Mouse (Mus musculus): ENCODE results near the gene Grpr. TPM values are rescaled to one million over a fixed set of nuclear protein-coding genes. Genes with fewer than 3 reads are reported as not detected.

Gene Grpr
- total RNA-seq (2014; rRNA removed): 0.71 and 0.85 TPM in 2 replicates
- polyA plus RNA-seq (2015; fragmentation: Nextera tagmentation; extraction: Ambion mirVana): 0.77 and 1.0 TPM in 2 replicates

DNA sequence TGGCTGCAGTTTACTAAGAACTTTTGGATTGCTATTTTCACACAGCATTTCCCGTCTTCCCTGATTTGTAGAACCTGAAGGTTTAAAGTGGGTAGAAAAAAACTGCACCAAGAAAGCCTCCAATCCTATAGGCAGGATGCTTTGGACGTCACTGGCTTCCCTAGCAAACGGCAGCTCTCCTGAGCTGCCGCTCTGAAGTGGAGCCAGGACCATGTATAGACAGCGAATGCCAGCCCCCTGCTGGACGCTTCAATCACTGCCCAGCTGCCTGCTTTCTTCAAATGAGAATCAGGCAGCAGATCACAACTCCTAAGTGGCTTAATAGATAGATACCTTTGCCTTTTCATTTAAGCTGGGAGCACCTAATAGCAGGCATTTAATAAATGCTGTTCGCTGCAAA lies at the start of gene Grpr:
Gene Grpr, minus strand, starts transcription at position 12 of the 400 bp plus-strand sequence.
- 20% methylated on average over 7 of the region's 7 CpGs for WGBS
- H3K27ac ChIP-seq (ENCODE audit: low read depth, low read length): no peak within 1 kb of the TSS
- H3K4me2 ChIP-seq (ENCODE audit: low read depth, low read length, poor library complexity, severe bottlenecking): no peak within 1 kb of the TSS
- no peak within 1 kb of the TSS for H3K9ac ChIP-seq (replicated peaks; ENCODE audit: low read length, poor library complexity, severe bottlenecking)
- ATAC-seq (ENCODE audit: low FRiP score) (peak; percentile 86), DNase-seq (ENCODE audit: low spot score) (peak; percentile 80)
- no peaks in the 10 kb centered on the region for H3K4me1 ChIP-seq (ENCODE audit: insufficient read depth, low read length)
- no peaks in the 10 kb centered on the region for H3K9me3 ChIP-seq (ENCODE audit: low read length)
- H3K27me3 ChIP-seq (ENCODE audit: insufficient read depth, low read length): no peaks in the 10 kb centered on the region; the same call in 1 of the 2 replicates
- TF ChIP-seq CTCF (IDR thresholded peaks at IDR 0.05): peak; percentile 73
- no peaks in the 10 kb centered on the region for H3K36me3 ChIP-seq (ENCODE audit: insufficient read depth, low read length)
- no peak within 1 kb of the TSS for H3K4me3 ChIP-seq (ENCODE audit: low read depth, low read length)

DNA sequence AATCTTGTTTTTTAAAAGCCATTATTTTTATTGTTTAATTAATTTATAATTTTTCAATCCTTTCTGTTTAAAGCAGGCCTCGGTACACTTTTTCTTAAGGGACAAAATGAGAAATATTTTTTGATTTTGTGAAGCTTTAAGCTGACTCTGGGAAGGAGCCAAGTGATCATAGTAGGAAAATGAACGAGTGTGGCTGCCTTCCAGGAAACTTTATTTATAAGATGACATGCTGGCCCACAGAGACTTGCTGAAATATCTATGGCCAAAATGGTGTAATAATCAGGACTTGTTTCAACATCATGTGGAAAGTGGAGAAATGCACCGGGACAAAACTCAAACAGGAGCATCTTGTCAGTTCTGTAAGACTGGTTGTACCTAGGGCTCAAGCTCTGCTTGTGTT lies 11.0 kb upstream of the Grpr start:
- DNase-seq (ENCODE audit: low spot score) (no peak), ATAC-seq (ENCODE audit: low FRiP score) (no peak)
- no peak for TF ChIP-seq CTCF (IDR thresholded peaks at IDR 0.05)
- Histone ChIP-seq H3K4me2 (ENCODE audit: low read depth, low read length, poor library complexity, severe bottlenecking) (no peak overlapping the region), H3K9ac (replicated peaks; ENCODE audit: low read length, poor library complexity, severe bottlenecking) (no peak overlapping the region), H3K27ac (ENCODE audit: low read depth, low read length) (no peak overlapping the region), H3K4me3 (ENCODE audit: low read depth, low read length) (no peak overlapping the region), H3K4me1 (ENCODE audit: insufficient read depth, low read length) (no peaks in the 10 kb centered on the region), H3K27me3 (ENCODE audit: insufficient read depth, low read length) (no peaks in the 10 kb centered on the region), H3K9me3 (ENCODE audit: low read length) (no peaks in the 10 kb centered on the region), H3K36me3 (ENCODE audit: insufficient read depth, low read length) (no peaks in the 10 kb centered on the region)
- 77% methylated on average over 3 of the region's 3 CpGs for WGBS

DNA sequence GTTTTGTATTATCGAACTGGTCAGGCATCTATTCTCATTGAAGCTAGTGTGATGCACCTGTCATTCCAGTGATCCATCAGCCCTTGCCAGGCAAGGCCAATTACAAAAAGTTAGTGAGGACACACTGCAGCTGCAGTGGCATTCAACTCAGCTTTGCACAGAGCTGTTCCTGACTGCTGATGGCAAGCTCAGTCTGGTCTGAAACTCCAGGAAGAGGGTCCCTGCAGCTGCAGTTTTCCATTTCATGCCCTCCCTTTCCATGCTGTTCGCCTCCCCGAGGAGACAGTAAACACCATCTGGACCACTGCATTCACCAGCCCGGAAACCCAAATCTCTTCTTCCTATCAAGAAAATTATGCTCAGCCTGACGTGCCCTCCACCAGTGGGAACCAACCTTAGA lies 2.4 kb downstream of the Grpr start:
- Histone ChIP-seq H3K4me2 (ENCODE audit: low read depth, low read length, poor library complexity, severe bottlenecking) (no peak overlapping the region), H3K4me1 (ENCODE audit: insufficient read depth, low read length) (no peaks in the 10 kb centered on the region), H3K9me3 (ENCODE audit: low read length) (no peaks in the 10 kb centered on the region), H3K4me3 (ENCODE audit: low read depth, low read length) (no peak overlapping the region), H3K9ac (replicated peaks; ENCODE audit: low read length, poor library complexity, severe bottlenecking) (no peak overlapping the region), H3K27ac (ENCODE audit: low read depth, low read length) (no peak overlapping the region), H3K36me3 (ENCODE audit: insufficient read depth, low read length) (no peaks in the 10 kb centered on the region), H3K27me3 (ENCODE audit: insufficient read depth, low read length) (no peaks in the 10 kb centered on the region; the same call in 1 of the 2 replicates)
- DNase-seq (ENCODE audit: low spot score): no peak
- WGBS: 85% methylated on average over 5 of the region's 5 CpGs
- ATAC-seq (ENCODE audit: low FRiP score): no peak
- TF ChIP-seq CTCF (IDR thresholded peaks at IDR 0.05): no peak

DNA sequence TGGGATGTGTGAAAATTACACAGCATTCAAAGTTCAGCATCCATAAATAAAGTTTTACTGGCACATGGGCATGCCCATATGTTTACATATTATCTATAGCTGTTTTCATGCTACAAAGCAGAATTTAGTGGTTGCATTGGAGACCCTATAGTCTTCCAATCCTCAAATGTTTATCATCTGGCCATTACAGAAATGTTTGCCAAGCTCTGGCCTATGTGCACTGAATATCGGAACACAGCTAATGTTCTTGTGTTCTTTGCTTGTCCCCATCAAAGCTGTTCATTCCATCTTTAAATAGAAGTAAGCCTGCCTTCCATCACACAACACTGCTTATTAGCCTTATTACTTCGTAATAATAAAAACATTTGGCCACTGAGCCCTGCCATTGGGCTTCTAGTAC lies 16.6 kb downstream of the Grpr start:
- H3K27ac ChIP-seq (ENCODE audit: low read depth, low read length): no peak overlapping the region
- H3K36me3 ChIP-seq (ENCODE audit: insufficient read depth, low read length): no peaks in the 10 kb centered on the region
- DNase-seq (ENCODE audit: low spot score) (no peak), ATAC-seq (ENCODE audit: low FRiP score) (no peak)
- H3K9ac ChIP-seq (replicated peaks; ENCODE audit: low read length, poor library complexity, severe bottlenecking): no peak overlapping the region
- no peak overlapping the region for H3K4me3 ChIP-seq (ENCODE audit: low read depth, low read length)
- WGBS: 75% methylated on average over 2 of the region's 2 CpGs
- no peak for TF ChIP-seq CTCF (IDR thresholded peaks at IDR 0.05)
- H3K4me1 ChIP-seq (ENCODE audit: insufficient read depth, low read length): no peaks in the 10 kb centered on the region
- no peak overlapping the region for H3K4me2 ChIP-seq (ENCODE audit: low read depth, low read length, poor library complexity, severe bottlenecking)
- no peaks in the 10 kb centered on the region for H3K9me3 ChIP-seq (ENCODE audit: low read length)
- H3K27me3 ChIP-seq (ENCODE audit: insufficient read depth, low read length): no peaks in the 10 kb centered on the region

DNA sequence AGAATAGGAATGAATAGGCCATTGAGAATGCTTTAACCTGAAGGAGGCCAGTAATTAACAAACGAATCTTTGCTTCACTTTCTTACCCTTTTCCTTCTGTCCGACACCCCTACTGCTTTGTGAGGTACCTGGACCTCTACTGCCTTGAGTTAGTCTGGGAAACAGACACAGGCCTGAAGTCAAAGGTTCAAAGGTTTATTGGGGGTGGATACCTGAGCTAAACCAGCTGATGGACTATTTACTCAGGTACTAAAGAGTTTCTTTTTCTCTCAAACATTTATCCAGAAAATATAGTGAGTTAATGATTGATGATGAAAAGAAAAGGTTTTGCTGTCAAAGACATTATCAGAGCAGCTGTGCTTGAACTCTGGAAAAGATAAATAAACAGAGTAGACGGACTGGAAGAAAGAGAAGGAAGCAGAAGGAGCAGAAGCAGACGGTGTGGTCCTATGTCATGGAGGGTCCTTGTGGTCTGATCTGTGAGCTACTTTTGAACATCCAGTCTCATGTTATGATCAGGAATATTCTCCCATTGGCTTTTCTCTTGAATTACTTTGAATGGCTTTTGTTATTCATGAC lies 30.4 kb downstream of the Grpr start:
- H3K4me3 ChIP-seq (ENCODE audit: low read depth, low read length): no peak overlapping the region
- H3K9ac ChIP-seq (replicated peaks; ENCODE audit: low read length, poor library complexity, severe bottlenecking): no peak overlapping the region
- H3K4me1 ChIP-seq (ENCODE audit: insufficient read depth, low read length): no peaks in the 10 kb centered on the region
- no peaks in the 10 kb centered on the region for H3K36me3 ChIP-seq (ENCODE audit: insufficient read depth, low read length)
- ATAC-seq (ENCODE audit: low FRiP score) (no peak), DNase-seq (ENCODE audit: low spot score) (no peak)
- H3K27ac ChIP-seq (ENCODE audit: low read depth, low read length): no peak overlapping the region
- 84% methylated on average over 4 of the region's 4 CpGs for WGBS
- no peak overlapping the region for H3K4me2 ChIP-seq (ENCODE audit: low read depth, low read length, poor library complexity, severe bottlenecking)
- H3K27me3 ChIP-seq (ENCODE audit: insufficient read depth, low read length): no peaks in the 10 kb centered on the region
- H3K9me3 ChIP-seq (ENCODE audit: low read length): no peaks in the 10 kb centered on the region
- TF ChIP-seq CTCF (IDR thresholded peaks at IDR 0.05): no peak

DNA sequence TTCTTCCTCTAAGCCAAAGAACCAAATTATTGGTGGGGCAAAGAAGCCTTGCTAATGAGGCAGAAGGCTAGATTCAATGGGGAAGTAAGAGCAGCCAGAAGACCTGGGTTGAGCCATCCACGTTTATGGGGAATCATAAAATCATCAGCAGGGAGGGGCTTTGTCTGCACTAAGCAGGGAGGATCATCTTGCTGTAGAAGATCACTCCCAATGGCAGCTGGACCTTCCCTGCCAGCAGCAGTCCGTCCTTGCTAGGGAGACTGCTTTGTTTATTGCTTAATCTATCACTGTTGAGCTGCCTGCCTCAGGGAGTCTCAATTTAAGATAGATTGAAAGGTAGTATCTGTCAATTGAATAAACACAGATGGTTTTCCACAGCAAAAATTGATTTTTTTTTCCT lies 37.7 kb downstream of the Grpr start:
- H3K27me3 ChIP-seq (ENCODE audit: insufficient read depth, low read length): no peaks in the 10 kb centered on the region
- no peak overlapping the region for H3K27ac ChIP-seq (ENCODE audit: low read depth, low read length)
- TF ChIP-seq CTCF (IDR thresholded peaks at IDR 0.05): no peak
- no peaks in the 10 kb centered on the region for H3K4me1 ChIP-seq (ENCODE audit: insufficient read depth, low read length)
- no peak for DNase-seq (ENCODE audit: low spot score)
- ATAC-seq (ENCODE audit: low FRiP score): no peak
- WGBS: 32% methylated on average over 2 of the region's 2 CpGs
- no peak overlapping the region for H3K4me2 ChIP-seq (ENCODE audit: low read depth, low read length, poor library complexity, severe bottlenecking)
- H3K4me3 ChIP-seq (ENCODE audit: low read depth, low read length): no peak overlapping the region
- no peak overlapping the region for H3K9ac ChIP-seq (replicated peaks; ENCODE audit: low read length, poor library complexity, severe bottlenecking)
- no peaks in the 10 kb centered on the region for H3K36me3 ChIP-seq (ENCODE audit: insufficient read depth, low read length)
- H3K9me3 ChIP-seq (ENCODE audit: low read length): no peaks in the 10 kb centered on the region
